Mouse (Mus musculus) heart, embryonic 16.5 days (tissue): ENCODE measurements around the gene Ifrd1. TPM values are rescaled to one million over a fixed set of nuclear protein-coding genes. Genes with fewer than 3 reads are reported as not detected.

Experiments
- ATAC-seq: fragments of 200-750 bp; cut with Nextera tagmentation; replicated peaks from 2 replicates; pipeline ENCODE4 v1.8.0; 2017; ENCODE audit warnings: moderate number of reproducible peaks; ENCODE audit not compliant: insufficient read depth, low FRiP score; ENCODE audit errors: extremely low read depth
- H3K27ac ChIP-seq: fragments of 300-500 bp; sonication (generic); 2 replicates; pipeline ENCODE4 v1.5.1; 2014; ENCODE audit warnings: mild to moderate bottlenecking, low read length, control low read depth, moderate library complexity
- H3K27me3 ChIP-seq: fragments of 300-500 bp; sonication (generic); 2 replicates; pipeline ENCODE4 v1.6.1; 2014; ENCODE audit warnings: low read length, mixed read lengths; ENCODE audit not compliant: control insufficient read depth, insufficient read depth
- H3K36me3 ChIP-seq: fragments of 300-500 bp; sonication (generic); 2 replicates; pipeline ENCODE4 v1.6.1; 2014; ENCODE audit not compliant: control insufficient read depth, insufficient read depth
- H3K4me1 ChIP-seq: fragments of 300-500 bp; sonication (generic); 2 replicates; pipeline ENCODE4 v1.6.1; 2014; ENCODE audit warnings: low read length, mixed read lengths; ENCODE audit not compliant: control insufficient read depth, insufficient read depth
- H3K4me2 ChIP-seq: fragments of 300-500 bp; sonication (generic); 2 replicates; pipeline ENCODE4 v1.6.1; 2014; ENCODE audit warnings: low read depth, mild to moderate bottlenecking, control low read depth, low read length
- H3K4me3 ChIP-seq: fragments of 300-500 bp; sonication (generic); 2 replicates; pipeline ENCODE4 v1.5.1; 2014; ENCODE audit warnings: mild to moderate bottlenecking, control low read depth, low read length
- H3K9ac ChIP-seq: fragments of 300-500 bp; sonication (generic); 2 replicates; pipeline ENCODE4 v1.6.1; 2014; ENCODE audit warnings: low read length, control low read depth
- H3K9me3 ChIP-seq: fragments of 300-500 bp; sonication (generic); replicated peaks from 2 replicates; pipeline ENCODE4 v1.6.1; 2016; ENCODE audit warnings: low read length; ENCODE audit not compliant: control insufficient read depth
- WGBS: fragments of 180-500 bp; shearing (Covaris S2); extraction: QIAGEN DNeasy Blood & Tissue Kit; methylation state at CpG from one replicate; pipeline ENCODE4 v1.1.7; 2014; 5-methylcytosine and 5-hydroxymethylcytosine counted together
- polyA plus RNA-seq: library from polyadenylated mRNA; unstranded; fragments of >200 nt; fragmentation: Nextera tagmentation; extraction: Ambion mirVana; gene quantifications from 2 replicates; pipeline ENCODE4 v1.2.1, GENCODE M21; 2015

The Ifrd1 gene
- polyA plus RNA-seq = 88.7 and 91.9 TPM in 2 replicates

GRCm38 (mm10) chr12:40248454-40249180 is at the start of gene Ifrd1:
Ifrd1 (minus strand) TSS chr12:40248504.
- Histone ChIP-seq H3K36me3 (no peaks in the 10 kb centered on the region), H3K9ac (no peak within 1 kb of the TSS), H3K27me3 (no peaks in the 10 kb centered on the region), H3K4me3 (no peak within 1 kb of the TSS), H3K9me3 (no peaks in the 10 kb centered on the region), H3K4me1 (peaks cover 8% of the 10 kb centered on the region; the same call in 1 of the 2 replicates), H3K27ac (peak within 1 kb of the TSS; percentile 41; the same call in 1 of the 2 replicates), H3K4me2 (0 out of 2 replicates have a peak within 1 kb of the TSS, but pooled peaks have one; percentile 25)
- no peak for ATAC-seq
- WGBS = 64% methylated on average over 5 of the region's 5 CpGs

DNA sequence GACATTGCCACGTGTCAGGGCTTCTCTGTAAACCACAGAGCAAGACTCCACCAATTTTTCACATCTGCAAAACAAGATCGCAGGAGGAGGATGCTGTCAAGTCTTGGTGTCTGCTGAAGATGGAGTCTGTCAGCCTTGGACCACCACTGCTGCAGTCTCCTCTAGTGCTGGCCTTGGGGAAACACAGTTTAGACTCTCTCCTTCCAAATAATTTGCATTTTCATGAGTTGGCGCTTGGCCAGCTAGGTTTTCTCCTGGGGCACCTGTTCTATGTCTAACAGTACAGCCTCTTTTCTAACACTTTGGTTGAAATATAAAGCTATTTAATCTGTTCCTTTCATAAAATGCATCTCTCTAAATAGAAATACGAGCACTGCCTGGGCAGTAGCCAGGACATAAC is 38.2 kb upstream of the Ifrd1 start:
- ATAC-seq = no peak
- H3K9ac ChIP-seq = no peak overlapping the region
- H3K4me1 ChIP-seq = no peaks in the 10 kb centered on the region
- H3K4me2 ChIP-seq = no peak overlapping the region
- H3K9me3 ChIP-seq = peaks cover 4% of the 10 kb centered on the region; the same call in 1 of the 2 replicates
- H3K4me3 ChIP-seq = no peak overlapping the region
- H3K36me3 ChIP-seq = no peaks in the 10 kb centered on the region
- WGBS = 69% methylated on average over 4 of the region's 4 CpGs
- no peak overlapping the region for H3K27ac ChIP-seq
- no peaks in the 10 kb centered on the region for H3K27me3 ChIP-seq

DNA sequence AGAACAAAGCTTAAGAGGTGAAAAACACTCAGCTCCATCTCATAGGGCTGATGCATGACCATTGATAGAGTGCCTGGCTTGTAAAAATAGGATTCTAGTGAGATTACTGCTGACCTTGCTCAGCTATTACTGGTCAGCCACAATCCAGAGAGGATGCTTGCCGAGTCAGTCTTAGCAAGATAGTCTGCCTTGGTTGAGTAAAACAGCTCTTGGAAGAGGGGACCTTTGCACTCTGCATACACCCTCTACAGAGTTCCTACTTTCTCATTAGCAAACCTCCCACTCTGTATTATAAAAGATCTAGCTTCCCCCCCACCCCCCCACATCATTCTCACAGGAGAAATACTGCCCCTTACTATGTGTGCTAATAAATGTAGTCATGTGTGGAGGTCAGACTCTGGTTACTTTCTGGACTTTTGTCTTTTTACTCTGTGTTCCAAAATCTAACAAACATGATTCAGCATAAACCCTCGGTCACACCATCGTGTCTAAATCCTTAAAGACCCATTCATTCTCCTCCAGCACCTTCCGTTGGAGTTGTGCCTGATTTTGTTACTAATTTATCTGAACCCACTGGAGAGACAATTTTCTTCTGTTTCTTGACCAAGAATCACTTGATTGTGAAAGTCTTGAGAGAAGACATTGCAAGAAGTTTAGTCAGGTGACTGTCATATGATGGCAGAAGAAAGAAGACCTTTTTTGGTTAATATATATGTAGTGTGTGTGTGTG is 32.5 kb upstream of the Ifrd1 start:
- Histone ChIP-seq H3K27me3 (no peaks in the 10 kb centered on the region), H3K4me2 (no peak overlapping the region), H3K36me3 (no peaks in the 10 kb centered on the region), H3K9ac (no peak overlapping the region), H3K4me1 (no peaks in the 10 kb centered on the region), H3K9me3 (no peaks in the 10 kb centered on the region), H3K27ac (no peak overlapping the region), H3K4me3 (no peak overlapping the region)
- 87% methylated on average over 4 of the region's 4 CpGs for WGBS
- ATAC-seq = no peak

- H3K27ac ChIP-seq = no peak overlapping the region
- 78% methylated on average over 3 of the region's 3 CpGs for WGBS
- no peak overlapping the region for H3K4me2 ChIP-seq
- H3K36me3 ChIP-seq = no peaks in the 10 kb centered on the region
- no peaks in the 10 kb centered on the region for H3K9me3 ChIP-seq
- no peak overlapping the region for H3K9ac ChIP-seq
- H3K4me3 ChIP-seq = no peak overlapping the region
- ATAC-seq = no peak
- H3K4me1 ChIP-seq = no peaks in the 10 kb centered on the region
- no peaks in the 10 kb centered on the region for H3K27me3 ChIP-seq
Observed at GRCm38 (mm10) chr12:40277581-40277980, 29.3 kb upstream of the Ifrd1 start.

DNA sequence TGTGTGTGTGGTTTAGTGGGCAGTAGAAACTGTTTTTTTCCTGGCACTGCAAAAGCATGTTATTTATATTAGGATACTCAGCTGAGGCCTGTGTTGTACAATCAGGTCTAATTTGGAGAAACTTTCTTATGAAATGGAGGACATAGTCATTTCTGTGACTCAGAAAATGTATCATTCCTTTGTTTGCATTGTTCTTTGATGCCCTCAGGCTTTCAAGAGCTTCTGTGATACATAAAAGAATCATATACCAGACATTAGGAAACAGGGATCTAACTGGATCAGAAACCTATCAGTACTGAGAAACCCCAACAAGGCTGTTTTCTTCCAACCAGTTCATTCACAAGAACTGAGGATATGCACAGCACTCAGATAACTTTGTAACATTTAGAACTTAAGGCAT is 26.6 kb upstream of the Ifrd1 start:
- no peaks in the 10 kb centered on the region for H3K27me3 ChIP-seq
- H3K4me2 ChIP-seq = no peak overlapping the region
- no peak overlapping the region for H3K27ac ChIP-seq
- no peak overlapping the region for H3K9ac ChIP-seq
- H3K9me3 ChIP-seq = no peaks in the 10 kb centered on the region
- H3K36me3 ChIP-seq = no peaks in the 10 kb centered on the region
- H3K4me3 ChIP-seq = no peak overlapping the region
- H3K4me1 ChIP-seq = no peaks in the 10 kb centered on the region
- no peak for ATAC-seq

DNA sequence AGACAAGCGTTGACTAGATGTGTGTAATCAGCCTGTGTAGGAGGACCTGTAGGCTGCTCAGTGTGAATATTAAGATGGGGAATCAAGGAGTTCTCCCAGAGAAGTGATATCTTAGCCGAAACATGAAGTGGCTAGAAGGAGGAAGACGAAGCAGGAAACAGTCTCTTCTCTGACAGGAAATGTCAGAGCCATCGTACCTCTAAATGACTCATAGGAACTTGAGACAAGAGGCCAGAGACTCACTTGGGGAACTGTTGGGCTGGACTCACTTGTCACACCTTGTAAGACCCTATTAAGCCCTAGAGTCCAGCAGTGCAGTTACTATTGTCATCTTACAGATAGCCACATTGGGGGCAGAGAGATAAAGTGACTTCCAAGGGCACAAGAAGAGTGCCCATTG is 25.0 kb upstream of the Ifrd1 start:
- no peak for ATAC-seq
- WGBS = 69% methylated on average over 4 of the region's 4 CpGs
- Histone ChIP-seq H3K4me2 (no peak overlapping the region), H3K9me3 (no peaks in the 10 kb centered on the region), H3K36me3 (no peaks in the 10 kb centered on the region), H3K4me1 (no peaks in the 10 kb centered on the region), H3K27me3 (no peaks in the 10 kb centered on the region), H3K27ac (no peak overlapping the region), H3K9ac (no peak overlapping the region), H3K4me3 (no peak overlapping the region)

DNA sequence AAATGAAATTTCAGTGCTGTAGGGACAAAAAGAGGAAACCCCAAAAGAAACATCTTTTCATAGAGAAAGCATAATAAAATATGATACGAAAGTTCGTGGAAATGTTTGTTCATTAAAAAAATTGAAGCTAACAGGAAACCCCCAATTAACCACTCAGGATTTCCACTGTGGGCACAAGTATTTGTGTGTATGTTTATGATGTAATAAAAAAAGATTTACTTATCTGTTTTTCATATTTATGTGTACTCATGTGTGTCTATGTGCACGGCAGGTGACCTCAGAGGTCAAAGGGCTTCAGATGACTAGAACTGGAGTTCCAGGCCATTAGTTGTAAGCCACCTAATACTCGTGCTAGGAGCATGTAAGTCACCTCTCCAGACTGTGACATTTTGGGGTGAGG is 24.4 kb upstream of the Ifrd1 start:
- H3K4me1 ChIP-seq = no peaks in the 10 kb centered on the region
- ATAC-seq = no peak
- no peak overlapping the region for H3K4me2 ChIP-seq
- H3K9ac ChIP-seq = no peak overlapping the region
- no peak overlapping the region for H3K4me3 ChIP-seq
- H3K9me3 ChIP-seq = no peaks in the 10 kb centered on the region
- no peaks in the 10 kb centered on the region for H3K27me3 ChIP-seq
- H3K36me3 ChIP-seq = no peaks in the 10 kb centered on the region
- WGBS = 79% methylated on average over 4 of the region's 4 CpGs
- H3K27ac ChIP-seq = no peak overlapping the region

DNA sequence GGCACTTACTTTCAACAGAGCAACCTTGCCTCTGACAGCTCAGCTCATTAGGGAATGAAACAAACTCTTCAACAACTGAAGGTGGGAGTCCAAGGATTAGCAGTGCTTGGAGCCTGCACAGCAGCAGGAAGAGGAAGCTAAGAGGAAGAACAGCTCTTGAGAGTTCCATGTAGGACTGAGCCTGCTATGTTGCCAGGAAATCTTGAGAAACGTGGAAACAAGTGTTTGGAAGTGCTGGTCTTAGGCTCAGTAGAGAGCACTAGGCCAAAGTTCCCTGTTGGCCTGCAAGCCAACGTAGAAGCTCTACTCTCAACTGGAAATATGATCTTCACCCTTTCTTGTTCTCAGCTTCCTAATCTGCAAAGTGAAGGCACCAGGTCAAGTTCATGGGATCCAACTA is 20.0 kb upstream of the Ifrd1 start:
- no peak for ATAC-seq

GRCm38 (mm10) chr12:40263712-40264111 is 15.4 kb upstream of the Ifrd1 start:
- no peak overlapping the region for H3K27ac ChIP-seq

More for the DNA sequence above, 20.0 kb upstream of the Ifrd1 start:
- no peak overlapping the region for H3K27ac ChIP-seq
- 69% methylated on average over 2 of the region's 2 CpGs for WGBS
- H3K9me3 ChIP-seq = no peaks in the 10 kb centered on the region
- H3K4me3 ChIP-seq = no peak overlapping the region
- H3K4me2 ChIP-seq = no peak overlapping the region
- no peaks in the 10 kb centered on the region for H3K36me3 ChIP-seq
- no peaks in the 10 kb centered on the region for H3K27me3 ChIP-seq
- H3K4me1 ChIP-seq = no peaks in the 10 kb centered on the region
- H3K9ac ChIP-seq = no peak overlapping the region

More at GRCm38 (mm10) chr12:40263712-40264111, 15.4 kb upstream of the Ifrd1 start:
- Histone ChIP-seq H3K9ac (no peak overlapping the region), H3K27me3 (no peaks in the 10 kb centered on the region), H3K4me2 (no peak overlapping the region), H3K36me3 (no peaks in the 10 kb centered on the region), H3K4me1 (no peaks in the 10 kb centered on the region), H3K4me3 (no peak overlapping the region), H3K9me3 (no peaks in the 10 kb centered on the region)
- 85% methylated on average over 4 of the region's 4 CpGs for WGBS
- ATAC-seq = no peak
